Mouse (Mus musculus) lung, adult 18-20 months (tissue): ENCODE results near the gene Sgms1.

Experiments used
- DNase-seq, 2 experiments: peaks; one replicate each; pipeline ENCODE4 v3.0.0; 2022; ENCODE audit warnings: mixed read lengths in 2 of 2

Sgms1 gene

DNA sequence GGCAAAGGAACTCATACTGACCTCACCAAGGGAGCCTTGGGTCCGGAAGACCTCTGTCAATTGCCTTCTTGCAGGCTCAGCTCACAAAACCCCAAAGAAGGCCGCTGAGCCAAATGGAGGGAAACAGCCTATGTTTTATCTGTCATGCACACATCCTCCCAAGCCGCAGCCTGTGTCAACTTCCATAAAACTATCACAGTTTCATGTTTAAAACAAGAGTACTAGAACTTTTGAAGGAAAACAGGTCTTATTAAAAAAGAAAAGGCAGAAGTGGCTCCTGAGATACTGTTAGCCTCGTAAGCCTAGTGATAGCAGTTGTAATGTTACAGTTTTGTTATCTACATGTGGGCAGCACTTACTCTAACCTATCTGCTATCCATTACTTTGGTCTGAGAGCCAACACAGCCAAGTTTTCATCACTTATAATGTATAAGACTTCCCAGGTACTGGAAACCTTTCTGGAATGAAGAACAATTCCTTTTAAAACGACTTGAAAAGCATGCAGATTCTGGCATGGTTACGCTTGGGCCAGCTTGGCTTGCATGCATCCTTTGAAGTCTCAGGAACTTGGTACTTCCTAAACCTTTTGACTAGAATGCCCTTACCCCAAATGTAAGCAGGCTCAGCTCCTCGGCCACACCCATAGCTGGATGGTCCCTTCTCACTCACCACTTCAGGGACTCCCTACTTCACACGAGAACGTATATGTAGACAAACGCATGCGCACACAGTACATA, 150.6 kb downstream of the Sgms1 start:
- no peak for DNase-seq

DNA sequence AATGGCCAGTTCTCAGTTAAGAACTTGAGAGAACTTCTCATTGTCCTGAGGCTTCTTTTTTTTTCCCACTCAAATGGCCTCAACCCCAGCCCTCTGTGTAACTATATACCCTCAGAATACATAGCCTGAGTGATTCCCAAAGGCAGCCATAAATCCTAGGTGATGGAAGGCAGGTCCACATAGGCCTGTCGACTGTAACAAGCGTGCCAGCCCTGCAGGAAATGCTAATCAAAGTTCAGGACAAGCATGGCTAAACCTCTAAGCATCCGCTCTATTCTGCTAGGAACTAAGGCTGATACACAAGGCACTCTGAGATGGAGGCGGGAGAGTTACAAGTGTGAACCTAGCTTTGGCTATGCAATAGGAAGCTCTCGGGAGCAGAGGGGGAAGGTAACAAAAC, 151.8 kb downstream of the Sgms1 start:
- DNase-seq: no peak

DNA sequence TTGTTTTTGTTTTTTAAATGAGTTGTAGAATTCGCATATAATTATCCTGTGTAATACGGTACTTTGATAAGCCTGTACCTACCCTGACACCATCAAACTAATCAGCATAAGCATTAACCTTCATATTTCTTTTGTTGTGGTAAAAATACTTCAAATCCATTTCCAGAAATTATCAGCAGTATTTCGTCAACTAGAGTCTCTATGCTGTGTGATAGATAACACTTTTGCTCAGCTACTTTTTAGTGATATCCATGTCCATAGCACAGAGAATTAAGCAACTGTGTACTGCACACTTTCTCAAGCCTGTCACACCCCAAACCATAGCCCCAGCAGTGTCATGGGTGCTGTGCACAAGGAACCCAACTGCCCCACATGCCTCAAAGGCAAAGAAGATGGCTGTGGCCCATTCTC, 152.3 kb downstream of the Sgms1 start:
- no peak for DNase-seq

DNA sequence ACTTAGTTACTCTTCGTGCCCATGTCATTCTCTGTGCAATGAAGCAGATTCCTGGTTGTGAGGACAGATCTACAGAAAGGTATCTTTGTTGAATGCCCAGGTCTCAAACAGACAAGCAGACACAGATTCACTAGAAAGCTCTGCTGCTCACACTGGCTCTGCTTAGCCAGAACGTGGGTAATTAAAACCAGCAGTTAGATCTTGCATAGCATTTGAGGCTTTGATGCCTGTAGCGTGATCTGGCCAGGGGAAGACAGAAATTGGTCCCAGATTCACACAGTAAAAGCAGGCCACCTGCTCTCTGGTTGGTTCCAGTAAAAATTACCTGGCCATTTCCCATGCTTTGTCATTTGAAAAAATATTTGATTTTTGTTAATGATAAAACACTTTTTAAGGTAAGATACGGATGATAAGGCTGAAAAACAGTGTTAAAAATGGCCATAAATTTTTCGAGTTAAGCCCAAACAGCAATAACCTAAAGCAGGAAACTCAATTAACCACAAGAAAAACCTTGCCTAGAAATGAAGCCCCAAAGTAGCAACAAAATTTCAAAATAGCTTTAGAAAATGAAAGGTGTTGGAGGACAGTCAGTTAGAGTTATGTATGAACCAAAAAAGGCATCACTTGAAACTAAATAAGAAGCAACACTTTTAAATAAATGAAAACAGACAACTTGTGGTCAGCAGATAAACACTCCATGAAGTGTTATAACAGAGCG, 154.6 kb downstream of the Sgms1 start:
- DNase-seq: no peak

DNA sequence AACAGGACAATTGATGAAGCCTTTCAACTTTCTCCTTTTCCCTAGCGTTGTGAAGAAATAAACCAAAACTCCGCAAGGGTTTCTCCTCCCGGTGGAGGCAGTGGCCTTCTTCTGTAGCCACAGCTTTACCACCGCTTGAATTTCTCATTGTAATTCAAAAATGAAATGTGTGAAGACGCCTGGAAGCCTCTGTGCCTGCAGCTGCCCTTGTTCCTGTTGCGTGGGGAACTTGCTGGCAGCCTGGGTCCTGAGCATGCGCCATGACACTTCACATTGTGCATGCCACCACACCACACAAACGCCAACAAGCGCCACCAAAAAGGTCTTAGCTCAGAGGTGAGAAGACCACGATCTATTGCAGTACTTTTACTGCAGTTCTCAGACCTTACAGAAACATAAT, 158.2 kb downstream of the Sgms1 start:
- no peak for DNase-seq

DNA sequence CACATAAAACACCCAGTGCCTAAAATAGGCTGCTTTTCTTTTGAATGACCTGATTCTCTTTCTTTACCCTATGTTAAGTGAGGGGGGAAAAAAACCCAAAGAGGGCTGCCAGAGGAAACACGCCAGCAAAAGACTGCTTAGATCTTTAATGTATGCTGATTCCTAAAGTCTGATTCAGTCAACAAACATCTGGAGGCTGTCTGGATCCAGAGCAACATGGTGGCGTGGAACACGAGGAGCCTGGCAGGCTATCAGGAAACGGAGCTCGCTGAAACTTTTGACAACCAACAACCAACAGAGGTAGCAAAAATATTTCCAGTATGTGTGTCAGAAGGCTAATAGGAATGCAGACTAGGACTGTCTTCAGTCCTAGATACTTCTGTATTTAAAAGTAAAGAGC, 158.7 kb downstream of the Sgms1 start:
- DNase-seq: no peak

DNA sequence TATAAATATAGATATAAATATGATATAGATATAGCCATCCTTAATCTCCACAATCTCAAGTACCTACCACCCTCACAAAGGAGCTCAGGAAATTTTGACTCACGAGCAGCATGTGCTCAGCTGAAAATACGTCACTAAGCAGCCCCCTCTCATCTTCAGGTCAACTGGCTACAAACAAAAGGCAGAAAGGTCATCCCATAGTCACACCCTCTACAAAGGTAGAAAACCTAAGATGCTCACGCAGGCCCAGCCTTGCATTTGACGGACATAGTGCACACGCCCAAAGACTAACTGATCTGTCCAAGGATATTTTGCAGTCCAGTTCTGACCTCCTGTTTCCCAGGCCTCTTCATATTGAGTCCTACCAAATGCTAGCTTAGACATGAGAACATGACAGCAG, 159.2 kb downstream of the Sgms1 start:
- DNase-seq: no peak

DNA sequence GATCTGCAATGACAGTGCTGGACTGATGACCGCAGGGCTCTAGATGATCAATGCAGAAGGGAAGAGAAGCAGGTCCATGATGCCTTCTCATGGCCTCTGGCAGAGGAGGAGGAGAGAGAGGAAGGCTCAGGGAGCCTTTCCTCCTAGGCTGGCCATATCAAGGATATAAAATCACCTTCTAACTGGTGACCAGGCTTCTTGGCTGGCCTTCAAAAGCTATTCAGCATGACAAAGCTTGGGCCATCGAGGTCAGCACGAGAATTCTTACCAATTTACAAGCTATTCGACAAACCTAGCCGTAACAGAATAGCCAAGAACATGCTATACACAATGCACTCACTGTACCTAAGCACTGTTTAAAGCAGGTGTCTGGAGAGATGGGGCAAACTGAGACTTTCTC, 159.7 kb downstream of the Sgms1 start:
- no peak for DNase-seq

DNA sequence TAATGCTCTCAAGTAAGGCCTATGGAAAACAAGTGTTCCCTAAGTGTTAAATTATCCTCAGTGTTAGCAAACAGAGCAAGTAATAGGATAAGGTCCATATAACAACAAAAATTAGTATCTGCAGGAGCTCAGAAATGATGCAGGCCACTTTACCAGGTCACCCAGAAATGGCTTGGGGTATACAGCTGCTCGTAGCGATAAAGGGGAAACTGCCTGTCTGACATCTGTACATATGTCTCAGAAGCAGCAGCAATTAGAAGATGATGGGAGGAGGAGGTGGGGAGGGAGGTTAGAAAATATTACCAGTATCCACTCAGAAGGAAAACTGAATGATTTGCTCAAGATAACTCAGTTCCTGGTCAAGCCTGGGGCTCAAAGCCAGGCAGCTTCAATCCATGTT, 162.3 kb downstream of the Sgms1 start:
- DNase-seq: no peak

DNA sequence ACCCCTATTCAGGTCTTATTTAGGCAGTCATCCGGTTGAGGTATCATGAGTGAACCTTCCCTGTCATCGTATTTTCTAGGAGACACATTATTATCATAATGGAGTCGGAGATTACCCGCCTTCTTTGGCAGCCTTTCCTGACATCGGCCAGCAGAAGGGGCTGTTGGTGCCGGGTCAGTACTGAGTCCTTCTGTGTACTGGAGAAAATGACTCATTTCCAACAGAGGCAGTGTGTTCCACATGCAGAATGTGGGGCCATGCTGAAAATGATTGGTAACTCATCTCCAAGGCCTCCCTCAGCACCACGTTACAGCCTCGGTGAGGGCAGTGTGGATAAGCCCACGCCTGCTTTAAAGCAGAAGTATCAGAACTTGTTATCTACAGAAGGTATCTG, 164.4 kb downstream of the Sgms1 start:
- no peak for DNase-seq

DNA sequence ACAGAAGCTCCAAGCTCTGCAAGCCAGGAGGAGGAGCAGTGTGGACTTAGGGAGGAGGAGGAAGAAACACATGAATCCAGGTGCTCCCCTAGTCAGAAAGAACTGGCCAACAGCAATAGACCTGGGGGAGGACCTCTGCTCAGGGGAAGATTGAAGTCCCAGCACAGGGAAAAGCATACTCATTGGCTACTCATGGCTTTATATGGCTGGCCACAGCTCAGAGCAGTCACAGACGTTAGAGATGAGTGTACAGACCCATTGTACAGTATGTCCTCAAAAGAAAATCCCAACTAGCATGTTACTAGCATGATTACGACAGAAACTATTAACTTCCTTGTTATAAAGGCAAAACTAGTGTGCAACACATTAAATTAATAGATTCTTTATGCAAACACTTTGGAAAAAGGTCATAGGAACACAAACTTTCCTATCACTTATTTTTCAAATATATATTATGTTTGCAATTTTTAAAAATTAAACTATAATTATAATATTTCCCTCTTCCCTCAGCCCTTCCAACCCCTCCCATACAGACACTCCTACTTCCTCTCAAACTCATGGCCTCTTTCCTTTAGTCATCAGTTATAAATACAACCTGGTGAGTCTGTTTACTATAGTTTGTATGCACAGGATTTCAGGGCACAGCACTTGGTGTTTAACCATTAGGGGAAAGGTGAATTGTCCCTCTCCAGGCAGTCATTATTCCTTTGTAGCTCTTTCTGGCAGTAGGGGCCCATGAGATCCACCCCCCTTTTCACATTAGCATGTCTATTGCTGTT, 165.0 kb downstream of the Sgms1 start:
- DNase-seq: no peak

DNA sequence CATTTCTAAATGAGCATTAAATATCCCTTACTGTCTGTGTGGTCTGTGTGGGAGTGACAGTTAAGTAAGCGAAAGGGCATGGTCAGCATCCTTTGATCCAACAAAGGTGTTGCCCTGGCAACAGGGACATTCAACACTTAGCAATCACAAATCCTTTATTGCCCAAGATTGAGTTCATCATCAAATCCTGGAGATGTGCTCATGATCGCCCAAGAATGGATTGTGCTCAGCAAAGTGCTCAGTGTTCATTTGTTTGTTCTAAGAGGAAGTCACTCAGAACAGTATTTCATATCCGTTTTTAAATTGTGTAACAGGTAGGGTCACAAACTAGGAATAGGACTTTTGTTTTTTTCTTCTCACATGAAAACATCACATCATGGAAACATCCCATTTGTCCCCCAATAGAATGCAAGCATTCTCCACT, 165.8 kb downstream of the Sgms1 start:
- DNase-seq: peak in 1 of 2 experiments; percentile 49

DNA sequence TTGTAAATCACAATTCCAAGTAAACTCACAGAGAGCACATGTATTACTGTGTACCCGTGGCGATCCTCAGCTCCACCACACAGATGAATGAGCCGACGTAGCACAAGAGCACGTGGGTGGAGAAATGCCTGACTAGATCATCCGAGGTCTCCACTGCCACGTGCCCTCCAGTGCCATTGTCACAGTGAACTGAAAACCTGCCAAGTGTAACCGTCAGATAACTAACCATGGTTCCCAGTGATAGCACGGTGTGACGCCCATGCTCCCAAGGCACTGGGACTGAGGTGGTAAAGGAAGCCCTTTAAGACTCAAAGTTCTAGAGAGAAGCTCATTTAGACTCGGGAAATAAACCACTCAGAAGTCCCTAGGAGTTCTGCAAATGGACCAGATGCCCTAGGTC, 167.4 kb downstream of the Sgms1 start:
- no peak for DNase-seq

DNA sequence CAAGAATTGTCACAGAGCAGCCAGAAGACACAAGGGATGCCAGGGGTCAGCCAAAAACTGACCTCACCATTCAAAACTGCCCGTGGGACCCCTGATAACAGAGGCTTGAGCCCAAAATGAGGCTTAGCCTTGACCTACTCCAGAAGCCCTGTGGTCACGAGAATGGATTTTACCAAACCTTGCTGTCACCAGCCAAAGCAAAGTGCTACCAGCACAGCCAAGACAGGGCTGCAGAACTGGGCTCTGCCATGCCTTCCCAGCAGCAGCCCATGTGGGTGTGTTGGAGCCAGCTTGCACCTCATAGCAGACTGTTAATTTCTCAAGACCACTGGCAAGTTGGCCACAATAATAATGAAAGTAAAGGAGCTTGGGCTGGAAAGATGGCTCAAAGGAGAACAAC, 168.5 kb downstream of the Sgms1 start:
- no peak for DNase-seq

DNA sequence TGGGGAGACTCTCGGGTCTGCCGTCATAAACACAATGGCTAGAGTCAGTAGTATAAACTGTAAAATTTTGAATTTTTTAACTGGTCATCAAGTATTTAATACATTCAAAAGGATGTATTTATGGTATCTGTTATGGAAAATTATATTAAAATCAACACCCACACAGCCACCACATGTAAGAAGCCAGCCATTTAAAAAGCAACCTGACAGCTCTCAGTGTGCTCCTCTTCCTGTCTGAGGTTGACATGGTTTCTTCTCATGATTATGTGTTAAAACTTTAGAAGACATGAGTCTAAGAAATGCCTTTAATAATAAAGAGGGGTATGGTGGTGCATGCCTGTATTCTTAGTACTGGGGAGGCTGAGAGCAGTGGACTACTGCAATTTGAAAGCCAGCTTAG, 172.8 kb downstream of the Sgms1 start:
- no peak for DNase-seq

DNA sequence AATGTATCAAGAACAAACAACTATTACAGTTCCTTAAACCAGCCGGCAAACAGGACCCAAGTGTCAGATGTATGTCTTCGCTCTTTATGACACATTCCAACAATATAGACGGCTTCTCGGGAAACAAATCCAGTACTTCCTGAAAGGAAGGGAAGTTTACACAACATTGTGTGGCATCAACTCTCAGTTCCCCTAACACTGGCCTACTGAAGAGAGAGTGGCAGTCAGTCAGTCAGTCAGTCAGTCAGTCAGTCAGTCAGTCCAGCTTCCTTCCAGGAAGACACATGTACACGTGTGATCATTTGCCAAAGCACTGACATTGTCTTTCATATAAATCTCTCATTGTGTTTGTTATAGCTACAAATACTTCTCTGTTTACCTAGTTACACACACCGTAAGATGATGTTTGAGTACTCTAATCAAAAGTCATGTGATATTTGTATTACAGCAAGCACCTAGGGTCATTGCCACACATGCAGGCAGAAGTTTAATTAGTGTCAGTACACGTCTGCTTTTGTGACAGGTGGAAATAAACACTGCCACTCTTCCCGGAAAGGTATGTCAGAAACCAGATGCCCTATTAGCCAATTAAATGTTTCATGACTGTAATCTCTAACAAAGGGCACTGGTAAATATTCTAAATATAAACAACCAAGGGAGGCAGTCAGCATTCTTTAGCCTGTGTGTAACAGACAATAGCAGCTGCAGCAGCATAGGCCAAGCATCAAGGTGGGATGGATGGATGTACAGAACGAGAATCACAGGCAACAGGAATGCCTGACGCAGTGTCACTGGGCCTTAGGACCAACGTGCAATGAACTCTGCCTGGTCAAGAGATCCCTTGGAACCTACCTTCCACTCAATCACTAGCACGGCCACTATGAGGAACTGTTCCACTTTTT, 174.4 kb downstream of the Sgms1 start:
- no peak for DNase-seq

DNA sequence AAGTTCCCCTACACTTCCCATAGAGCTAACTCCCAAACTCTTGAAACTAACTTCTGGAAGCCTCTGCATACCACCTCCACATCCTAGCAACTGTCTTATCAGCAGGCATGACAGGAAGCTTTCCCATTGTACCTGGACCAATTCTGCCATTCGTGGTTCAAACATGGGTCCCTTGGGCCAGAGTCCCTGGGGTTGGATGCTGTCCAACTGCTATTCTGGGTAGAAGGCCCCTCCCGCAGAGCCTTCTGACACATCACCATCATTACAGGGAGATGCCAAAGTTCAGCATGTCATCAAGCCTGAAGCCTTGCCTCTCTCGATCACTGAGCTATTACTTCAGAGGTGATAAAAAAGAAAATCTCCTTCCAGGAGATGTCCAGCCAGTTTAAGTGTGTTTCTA, 175.9 kb downstream of the Sgms1 start:
- DNase-seq: no peak

DNA sequence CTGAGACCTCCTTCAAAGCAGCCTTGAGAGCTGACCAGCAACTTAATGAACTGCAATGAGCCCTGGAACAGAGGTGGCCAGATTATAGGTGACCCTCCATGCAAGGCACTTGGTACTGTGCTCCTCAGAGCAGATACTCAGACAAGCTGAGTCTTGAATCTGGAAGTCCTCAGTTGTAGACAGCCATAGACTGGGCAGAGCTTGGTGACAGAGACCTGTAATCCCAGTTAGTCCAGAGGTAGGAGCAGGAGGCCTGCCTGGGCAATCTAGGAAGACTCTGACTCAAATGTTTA, 178.3 kb downstream of the Sgms1 start:
- DNase-seq: no peak

DNA sequence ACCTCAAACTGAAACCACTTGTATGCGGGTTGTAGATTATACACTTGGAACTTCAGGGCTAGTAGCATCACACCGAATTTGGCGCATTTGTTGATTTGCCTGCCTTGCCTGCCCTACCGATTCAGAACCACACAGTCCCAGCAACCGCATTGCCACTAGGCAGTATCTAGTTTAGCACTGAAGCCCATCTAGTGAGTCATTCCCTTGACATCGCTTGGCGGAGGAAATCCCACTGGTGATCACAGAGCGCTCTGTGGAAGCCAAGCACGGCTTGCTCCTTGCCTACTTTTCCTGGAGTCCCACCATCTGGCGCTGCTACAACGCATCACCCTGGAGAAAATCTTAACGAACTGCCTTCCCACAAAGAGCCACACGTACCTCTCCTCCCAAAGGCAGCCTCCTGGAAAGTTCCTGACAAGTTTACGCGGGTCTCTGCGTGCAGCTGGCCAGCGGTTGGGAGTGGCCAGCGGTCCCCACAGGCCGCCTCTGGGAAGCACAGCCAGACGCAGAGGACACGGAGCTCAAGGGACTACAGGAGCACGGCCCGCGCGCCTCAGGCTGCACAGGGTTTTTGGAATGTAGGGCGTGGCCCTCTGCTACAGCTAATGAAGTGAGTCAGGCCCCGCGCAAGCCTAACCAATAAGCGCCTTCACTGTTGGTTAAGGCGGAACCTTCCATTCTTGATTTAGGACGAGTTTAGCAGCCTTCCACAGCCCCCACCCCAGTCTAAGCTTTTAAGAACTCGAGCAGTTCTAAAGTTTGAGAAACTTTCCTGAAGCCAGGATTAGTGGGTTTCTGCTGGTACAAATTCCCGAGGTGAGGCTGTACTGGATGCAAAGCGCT, 178.8 kb downstream of the Sgms1 start:
- peak; percentile 92 to 95 for DNase-seq

DNA sequence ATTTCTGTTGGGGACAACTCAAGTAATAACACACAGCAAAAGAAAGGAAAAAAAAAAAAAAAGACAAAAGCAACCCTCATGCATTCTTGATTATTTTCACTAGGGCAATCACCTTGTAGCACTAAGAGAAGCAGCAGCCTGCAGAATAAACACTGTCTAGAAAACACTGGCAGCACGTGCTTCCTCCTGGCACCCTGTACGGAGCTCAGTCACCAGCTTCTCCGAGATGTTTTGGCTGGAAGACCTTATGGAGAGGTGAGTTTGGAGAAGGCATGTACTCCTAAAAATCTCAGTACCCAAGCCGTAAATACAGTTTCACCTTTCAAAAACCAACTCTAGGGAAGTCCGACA, 179.4 kb downstream of the Sgms1 start:
- peak; percentile 62 to 68 for DNase-seq

DNA sequence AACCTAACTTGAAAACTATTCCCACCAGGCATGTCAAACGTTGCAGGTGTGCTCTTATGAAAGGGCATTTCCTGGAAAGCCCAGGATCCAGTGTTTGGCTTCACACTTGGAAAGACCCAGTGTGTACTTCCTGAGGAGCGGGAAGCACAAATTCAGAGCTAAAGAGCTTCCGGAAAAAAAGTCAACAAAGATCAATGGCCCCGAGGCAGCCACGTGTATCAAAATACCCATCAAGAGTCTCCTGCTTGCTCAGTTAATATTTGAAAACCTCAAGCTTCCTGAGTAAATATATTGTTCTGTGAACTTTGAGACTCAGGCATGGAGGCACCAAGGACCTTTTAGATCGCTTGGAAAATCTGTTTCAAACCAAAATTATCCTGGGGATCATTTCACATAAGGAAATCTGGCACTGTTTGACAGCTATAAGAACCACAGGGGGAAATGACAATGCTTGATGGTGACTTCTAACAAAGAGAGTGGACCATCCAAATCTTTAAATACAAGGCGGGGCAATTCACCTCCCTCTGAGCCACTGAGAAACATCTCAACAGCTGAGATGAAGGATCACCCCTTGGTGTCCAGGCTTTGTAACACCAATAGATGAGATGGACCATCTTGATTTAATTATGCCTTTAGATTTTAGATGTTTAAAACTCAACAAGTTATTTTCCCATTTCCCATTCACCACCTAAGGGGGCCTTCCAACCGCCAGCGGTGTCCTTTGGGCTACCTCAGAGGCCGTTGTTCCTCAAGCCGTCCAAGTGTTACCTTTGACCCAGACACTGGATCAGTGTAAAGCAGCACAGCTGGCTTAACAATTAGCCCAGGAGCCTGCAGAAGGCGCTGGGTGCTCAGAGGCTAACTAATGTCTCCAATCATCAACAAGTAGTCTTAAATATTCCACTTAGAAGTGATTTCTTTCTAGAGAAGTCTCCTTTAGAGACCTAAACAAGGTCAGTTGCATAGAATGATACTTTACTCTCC, 187.1 kb downstream of the Sgms1 start:
- peak; percentile 66 to 78 for DNase-seq
